Mouse (Mus musculus): Measurements from ENCODE around the gene Slc25a21. TPM values are rescaled to one million over a fixed set of nuclear protein-coding genes. Genes with fewer than 3 reads are reported as not detected.

Gene Slc25a21
- total RNA-seq, 2 experiments from 2014 or later: 0.19 to 0.31 TPM

DNA sequence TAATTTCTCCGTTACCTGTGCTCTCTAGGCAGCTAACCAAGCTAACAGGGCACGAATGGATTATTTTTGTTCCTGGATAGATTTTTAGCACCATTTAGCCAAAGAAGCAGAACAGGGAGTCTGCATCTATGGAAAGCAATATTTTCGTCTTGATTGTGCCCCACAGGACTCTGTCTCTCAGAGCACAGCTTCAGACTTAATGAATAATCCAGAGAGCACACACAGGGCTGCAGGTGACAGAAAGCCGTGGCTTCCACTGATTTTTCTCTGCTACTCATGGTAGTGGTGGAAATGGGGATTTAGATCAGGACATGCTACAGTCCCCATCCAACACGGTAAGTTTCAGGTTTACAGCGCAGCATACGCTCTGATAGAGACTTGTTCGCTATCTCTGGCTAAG, 299.3 kb downstream of the Slc25a21 start:
- ATAC-seq (replicated peaks; ENCODE audit: poor library complexity, severe bottlenecking): no peak

DNA sequence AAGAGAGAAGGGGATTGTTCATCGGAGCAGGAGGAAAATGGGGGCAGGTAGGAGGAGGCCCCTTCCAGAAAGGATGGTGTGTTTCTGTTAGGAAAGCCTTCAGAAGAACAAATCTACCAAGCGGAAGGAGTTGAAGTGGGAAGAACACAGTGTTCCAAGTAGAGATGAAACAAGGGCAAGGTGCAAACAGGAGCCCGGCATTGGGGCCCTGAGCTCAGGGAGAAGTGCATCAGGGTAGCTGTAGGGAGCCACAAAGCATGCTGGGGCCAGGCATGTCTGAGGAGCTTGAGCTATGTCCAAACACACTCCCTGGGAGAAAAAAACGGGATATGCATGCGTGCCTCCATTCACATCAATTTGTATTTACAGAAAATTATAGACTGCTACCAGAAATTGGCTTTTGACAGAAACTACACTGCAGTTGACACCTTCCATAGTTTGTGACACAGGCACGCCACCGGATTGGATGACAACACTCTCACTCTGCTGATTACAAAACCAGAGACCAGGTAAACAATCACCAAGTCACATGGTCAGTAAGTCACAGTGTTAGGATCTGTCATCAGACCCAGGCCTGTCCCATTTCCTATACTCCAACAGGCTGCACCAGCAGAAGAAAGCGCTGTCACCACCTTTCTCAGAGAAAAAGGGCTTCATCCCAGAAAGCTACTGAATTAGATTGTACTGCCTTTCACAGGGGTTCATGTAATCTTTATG, 299.9 kb downstream of the Slc25a21 start:
- ATAC-seq (replicated peaks; ENCODE audit: poor library complexity, severe bottlenecking): no peak

DNA sequence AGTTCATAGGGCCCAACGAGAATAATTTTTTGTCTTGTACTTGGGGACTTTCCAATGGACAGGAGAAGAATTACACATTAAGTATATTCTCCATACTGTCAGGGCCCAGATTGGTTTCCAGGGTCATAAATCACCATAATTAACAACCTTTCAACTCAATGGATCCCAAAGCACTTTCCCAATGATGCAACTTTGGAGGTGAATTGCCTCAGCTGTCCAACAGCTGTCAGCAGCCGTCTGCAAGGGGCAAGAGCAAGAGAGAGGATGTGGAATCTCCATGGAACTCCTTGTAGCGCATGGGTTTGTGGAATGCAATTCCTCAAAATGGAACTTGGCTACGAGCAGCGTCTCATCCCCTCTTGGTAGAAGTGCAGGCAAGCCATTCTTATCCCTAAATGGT, 302.3 kb downstream of the Slc25a21 start:
- ATAC-seq (replicated peaks; ENCODE audit: poor library complexity, severe bottlenecking): no peak

DNA sequence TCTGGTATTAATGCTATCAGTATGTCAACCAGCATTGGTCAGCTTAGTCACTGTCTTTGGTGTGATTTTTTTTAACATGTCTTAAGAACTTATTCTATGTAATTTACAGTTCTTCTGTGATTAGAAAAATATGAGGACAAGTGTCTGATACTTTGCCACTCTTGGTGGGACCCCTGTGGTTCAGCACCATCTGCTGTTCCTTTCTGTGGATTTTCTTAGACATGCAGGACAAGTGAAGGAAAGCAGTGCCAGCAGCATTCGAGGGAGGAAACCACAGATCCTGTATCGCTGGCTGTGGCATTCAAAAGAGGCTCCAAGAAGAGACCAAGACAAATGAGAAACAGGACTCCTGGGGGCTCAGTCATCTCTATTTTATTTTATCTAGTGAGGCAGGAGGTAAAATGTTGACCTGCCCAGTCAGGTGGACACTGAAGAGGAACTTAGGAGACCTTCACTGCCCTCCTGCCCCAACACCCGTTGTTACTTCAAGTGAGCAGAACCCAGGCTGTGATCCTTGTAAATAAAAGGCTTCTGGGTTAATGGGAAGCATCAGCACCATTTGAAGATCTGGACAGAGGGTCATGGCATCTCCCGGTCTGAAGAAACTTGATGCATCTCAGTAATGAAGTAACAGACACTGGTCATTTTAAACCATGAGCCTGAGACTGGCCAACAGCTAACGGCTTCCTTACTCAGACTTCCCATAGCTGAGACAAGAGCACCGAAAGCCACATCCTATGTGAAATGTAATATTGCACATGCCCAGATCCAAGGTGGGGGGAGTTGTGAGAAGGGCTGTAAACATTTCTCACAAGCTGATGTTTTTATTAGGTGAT, 306.2 kb downstream of the Slc25a21 start:
- ATAC-seq (replicated peaks; ENCODE audit: poor library complexity, severe bottlenecking): no peak

DNA sequence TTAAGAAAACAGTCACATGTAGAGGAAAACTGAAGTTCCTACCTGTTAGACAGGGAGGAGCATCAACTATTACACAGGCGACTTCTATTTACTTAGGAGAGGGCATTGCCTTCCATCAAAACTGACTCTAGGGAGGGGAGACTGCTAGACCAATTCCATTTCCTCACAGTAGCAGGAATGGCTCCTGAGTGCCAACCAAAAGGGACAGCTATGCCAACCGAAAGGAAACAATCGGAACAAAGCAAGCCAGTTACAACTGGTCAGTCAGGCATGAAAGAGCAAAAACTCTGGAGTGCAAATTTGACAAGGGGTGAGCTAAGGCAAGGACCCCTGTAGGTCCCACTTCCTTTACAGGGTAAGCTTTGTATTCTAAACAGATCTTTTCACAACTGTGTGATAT, 319.5 kb downstream of the Slc25a21 start:
- no peak for ATAC-seq (replicated peaks; ENCODE audit: poor library complexity, severe bottlenecking)

DNA sequence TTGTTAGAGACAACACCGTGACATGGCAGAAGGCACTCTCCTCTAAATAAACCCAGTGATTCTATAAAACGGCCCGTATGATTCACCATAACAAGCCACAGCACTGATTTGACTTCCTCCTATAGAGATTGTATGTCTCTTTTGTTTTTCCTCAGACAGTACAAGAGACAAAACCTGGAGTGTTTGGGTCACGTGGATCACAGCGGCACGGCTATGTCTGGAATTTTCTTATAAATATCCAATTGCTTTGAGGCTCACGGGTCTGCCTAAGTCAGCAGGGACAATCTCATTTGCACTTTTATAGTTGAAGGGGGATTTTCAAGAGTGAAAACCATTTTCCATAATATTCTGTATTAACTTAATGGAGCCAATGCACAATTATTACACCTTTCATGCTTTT, 320.7 kb downstream of the Slc25a21 start:
- no peak for ATAC-seq (replicated peaks; ENCODE audit: poor library complexity, severe bottlenecking)

DNA sequence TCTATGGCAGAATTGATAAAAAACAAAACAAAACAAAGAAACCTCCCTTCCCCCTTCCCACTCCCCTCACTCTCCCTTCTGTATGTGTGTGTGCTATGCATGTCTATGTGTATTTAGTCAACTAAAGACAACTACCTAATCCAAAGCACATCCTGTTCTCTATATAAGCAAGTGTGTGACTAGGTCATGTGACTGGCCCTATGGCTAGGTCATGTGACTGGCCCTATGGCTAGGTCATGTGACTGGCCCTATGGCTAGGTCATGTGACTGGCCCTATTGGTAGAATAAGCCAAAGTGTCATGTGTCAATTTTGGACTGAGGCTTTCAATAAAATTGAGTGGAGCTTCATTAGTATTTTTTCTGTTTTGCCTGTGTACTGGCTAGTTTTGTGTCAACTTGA, 324.1 kb downstream of the Slc25a21 start:
- no peak for ATAC-seq (replicated peaks; ENCODE audit: poor library complexity, severe bottlenecking)

DNA sequence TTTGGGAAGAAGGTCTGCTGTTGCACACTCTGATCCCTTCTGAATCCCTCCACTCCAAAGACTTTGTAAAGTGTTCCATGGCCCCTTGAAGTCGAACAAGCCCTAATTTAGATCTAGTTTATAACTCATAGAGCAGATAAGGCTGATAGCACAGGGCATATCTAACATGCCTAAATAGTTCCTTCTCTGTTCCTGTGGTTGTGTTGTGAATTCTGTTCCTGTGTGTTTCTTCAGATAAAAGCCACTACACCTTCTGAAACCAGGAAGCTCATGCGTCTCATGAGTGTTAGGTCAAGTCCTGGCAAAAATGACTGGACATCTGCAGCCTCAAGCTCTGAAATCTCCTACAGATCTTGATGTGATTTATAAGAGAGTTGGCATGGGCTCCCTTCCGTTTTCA, 326.7 kb downstream of the Slc25a21 start:
- no peak for ATAC-seq (replicated peaks; ENCODE audit: poor library complexity, severe bottlenecking)

DNA sequence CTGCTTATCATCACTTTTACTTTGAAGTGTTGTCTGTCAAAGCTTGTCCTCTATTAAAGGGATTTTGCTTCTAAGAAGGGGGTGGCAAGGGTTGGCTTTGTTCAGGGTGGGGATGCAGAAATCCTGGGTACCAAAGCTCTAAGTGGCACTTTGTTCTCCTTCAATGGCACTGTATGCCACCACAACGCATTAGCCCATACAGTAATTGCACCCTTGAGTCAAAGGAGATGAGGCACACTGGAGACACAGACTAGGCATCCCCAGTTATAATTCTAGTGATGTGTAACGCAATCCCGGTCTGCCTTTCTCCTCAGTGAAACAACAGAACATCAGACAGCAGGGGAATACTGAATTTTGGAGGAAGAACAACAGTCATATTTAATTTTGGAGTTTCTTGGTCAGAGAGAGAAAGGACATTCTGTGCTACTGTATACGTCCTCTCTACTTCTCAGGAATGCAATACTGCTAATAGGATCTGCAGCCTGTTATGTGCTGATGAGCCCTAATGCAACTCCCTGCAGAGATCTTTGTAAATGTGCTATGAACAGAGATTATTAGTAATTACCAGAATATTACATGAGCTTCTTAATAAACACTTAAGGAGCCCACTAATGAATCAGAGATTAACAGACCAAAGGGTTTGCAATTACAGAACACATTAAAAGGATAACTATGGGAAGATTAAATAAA, 333.3 kb downstream of the Slc25a21 start:
- ATAC-seq (replicated peaks; ENCODE audit: poor library complexity, severe bottlenecking): no peak

DNA sequence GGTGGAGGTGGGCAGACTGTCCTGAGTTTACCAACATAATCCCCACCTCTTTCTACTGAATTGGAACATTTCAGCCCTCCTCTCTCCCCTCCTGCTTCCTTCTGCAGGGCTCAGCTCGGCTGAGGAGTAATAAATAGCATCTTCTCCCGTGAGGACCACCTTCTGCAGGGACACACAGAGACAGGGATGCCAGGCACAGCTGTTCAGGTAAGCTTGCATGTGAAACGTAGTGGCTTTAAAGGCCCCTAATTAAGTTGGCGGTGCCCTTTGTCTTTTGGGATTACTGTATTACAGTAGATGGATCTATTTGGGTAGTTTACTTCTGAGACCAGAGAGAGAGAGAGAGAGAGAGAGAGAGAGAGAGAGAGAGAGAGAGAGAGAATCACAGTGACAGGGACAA, 344.6 kb downstream of the Slc25a21 start:
- ATAC-seq (replicated peaks; ENCODE audit: poor library complexity, severe bottlenecking): no peak

DNA sequence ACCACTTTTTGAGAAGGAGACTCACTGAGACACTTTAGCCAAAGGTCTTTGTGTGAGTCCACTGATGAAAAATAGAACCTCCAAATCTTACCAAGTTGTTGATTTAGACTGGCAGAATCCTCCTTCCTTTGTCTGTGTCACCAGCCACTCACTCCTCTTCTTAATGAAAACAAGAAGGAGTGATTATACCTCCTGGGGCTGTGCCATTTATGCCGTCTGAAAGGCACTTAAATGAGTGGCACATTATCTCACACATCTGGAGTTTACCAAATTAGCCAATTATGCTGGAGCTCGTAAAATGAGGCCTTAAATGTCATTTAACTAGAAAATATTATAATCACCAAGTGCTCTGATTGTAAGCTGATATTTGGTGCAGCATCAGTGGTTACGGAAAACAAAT, 345.8 kb downstream of the Slc25a21 start:
- no peak for ATAC-seq (replicated peaks; ENCODE audit: poor library complexity, severe bottlenecking)

DNA sequence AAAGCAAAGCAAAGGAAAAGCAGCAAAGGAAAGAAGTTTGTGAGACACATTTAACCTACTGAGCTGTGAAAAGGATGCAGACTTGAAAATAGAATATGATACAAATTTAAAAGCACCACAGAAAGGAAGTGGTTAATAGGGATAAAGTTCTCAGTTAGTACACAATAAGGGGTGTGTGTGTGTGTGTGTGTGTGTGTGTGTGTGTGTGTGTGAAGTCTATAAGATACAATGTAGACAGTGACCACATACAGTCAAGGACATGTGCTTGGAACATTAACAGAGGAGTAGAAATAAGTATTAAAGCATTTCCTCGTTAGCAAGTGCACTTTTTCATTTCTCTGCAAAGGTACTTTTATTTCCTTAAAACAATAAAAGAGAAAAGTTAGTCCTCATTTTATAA, 367.3 kb downstream of the Slc25a21 start:
- no peak for ATAC-seq (replicated peaks; ENCODE audit: poor library complexity, severe bottlenecking)

DNA sequence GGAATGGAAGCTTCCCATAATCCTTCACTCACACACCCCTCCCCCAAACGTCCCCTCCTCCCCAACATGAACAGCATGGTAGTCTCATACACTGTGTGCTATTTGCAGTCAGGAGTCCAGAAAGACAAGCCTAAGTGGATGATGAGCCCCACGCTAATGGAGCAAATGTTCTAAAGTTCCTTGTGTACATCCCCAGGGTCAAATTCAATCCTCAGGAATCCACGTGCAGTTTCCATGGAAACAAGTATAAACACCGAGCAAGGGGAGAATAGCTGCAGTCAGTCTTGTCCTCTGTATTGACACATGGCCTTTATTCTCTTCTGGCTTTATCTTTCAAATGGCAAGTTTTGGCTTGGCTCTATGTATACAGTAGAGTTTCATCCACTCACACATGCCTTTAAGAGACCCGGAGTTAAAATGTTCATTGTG, 367.8 kb downstream of the Slc25a21 start:
- ATAC-seq (replicated peaks; ENCODE audit: poor library complexity, severe bottlenecking): no peak

DNA sequence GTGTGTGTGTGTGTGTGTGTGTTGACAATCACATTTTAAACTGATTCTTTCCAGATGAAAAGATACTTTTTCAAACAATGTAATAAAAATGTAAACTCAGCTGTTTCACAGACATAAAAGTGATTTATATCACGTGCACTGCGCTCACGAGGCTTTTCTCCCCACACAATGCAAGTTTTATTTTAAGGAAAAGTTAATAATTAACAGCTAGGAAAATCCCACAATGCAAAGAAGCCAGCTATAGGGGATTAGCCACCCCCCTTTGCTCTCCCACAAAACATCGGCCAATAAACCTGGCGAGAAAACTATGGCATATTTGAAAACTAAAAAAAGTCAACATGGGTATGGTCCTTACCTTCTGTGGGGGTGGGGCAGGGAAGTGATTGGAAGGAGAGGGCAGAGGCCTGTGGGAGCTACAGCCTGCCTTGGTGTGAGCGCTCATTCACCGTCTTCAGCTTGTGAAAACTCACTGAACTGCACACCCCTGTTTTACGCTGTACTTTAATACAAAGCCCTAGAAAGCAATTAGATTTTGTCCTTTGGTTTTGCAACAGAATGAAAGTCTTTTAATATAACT, 369.4 kb downstream of the Slc25a21 start:
- ATAC-seq (replicated peaks; ENCODE audit: poor library complexity, severe bottlenecking): no peak

DNA sequence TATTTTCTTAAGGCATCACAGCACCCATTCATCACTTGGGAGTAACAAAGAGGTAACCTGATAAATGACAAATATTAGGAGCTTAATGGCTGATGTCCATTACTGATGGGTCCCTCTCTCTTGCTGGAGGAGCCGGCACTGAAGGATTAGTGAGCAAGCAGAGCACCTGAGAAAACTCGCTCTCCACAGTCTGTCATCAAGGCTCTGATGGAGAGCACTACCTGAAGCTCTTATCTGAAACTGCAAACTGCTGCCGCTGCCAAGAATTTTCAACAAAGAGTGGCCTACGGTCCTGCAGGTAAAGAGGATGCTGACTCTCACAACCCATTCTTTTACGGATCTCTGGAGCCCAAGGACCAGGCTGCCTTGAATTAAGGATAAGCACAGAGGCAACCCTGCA, 372.6 kb downstream of the Slc25a21 start:
- ATAC-seq (replicated peaks; ENCODE audit: poor library complexity, severe bottlenecking): no peak

DNA sequence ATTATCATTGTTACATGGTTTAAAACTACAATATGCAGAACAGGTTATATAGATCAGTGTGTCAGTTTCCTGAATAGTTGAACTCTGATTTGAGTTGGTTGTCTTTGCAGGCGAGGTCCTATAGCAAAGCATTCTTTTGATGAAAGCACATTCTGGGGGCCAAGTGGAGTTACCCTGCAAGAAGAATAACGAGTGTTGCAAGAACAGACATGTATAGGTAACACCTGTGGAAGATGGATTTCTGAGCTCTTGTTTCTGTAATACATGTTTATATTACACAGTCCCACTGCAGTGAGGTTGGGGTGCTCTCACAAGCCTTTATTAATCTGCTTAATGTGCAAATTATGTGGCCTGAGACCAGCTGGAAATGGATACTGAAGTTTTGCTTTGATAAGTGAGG, 375.1 kb downstream of the Slc25a21 start:
- ATAC-seq (replicated peaks; ENCODE audit: poor library complexity, severe bottlenecking): no peak

DNA sequence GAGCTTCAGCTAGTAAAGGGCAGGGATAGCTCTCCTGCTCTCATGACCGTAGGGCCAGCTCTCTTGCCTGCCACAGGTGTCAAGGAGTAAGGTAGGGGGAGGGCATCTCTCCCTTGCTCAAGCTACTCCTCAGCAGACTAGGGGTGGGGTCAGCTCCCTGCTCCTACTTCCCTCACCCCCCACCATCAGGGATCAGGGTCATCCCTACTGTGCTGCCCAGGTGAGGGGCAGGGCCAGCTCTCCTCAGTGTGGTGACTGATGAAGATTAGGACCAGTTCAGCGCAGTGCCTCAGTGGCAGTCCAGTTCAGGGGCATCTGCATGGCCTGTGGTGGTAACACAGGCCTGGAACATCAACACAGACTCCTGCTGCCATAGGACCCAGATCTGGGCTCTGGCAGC, 376.7 kb downstream of the Slc25a21 start:
- ATAC-seq (replicated peaks; ENCODE audit: poor library complexity, severe bottlenecking): no peak

DNA sequence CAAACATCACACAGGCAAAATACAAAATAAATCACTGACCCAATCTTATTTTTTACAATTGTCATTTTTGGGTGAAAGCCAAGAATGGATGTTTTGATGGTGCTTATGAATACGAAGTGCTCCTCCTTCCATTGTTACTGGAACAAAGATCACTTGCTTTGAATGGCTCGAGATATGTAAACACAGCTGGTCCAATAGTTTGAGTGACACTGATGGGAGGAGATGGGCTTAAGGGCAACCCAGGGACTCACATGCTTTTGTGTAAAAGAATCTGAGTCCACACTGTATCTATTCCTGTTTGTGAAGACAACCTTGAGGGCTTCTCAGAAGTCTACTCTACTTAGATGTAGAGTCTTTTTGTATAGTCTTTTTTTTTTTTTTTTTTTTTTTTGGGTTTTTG, 389.8 kb downstream of the Slc25a21 start:
- no peak for ATAC-seq (replicated peaks; ENCODE audit: poor library complexity, severe bottlenecking)

DNA sequence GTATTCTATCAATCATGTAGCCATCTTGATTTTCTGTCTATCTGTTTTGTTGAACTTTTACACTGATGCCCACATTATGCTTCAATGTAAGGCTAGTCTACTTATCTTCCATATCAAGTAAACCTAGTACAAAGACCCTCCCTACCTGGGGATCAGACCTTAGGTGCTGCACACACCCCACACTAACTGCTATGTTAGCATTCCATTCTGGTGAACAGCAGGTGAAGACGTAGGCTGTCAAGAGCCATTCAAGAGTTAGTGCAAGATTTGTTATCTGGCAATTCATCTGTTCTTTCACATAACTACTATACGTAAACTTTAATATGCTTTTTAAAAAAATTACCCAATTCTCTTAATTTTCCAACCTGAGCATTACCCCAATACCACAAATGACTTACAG, 390.2 kb downstream of the Slc25a21 start:
- ATAC-seq (replicated peaks; ENCODE audit: poor library complexity, severe bottlenecking): no peak

DNA sequence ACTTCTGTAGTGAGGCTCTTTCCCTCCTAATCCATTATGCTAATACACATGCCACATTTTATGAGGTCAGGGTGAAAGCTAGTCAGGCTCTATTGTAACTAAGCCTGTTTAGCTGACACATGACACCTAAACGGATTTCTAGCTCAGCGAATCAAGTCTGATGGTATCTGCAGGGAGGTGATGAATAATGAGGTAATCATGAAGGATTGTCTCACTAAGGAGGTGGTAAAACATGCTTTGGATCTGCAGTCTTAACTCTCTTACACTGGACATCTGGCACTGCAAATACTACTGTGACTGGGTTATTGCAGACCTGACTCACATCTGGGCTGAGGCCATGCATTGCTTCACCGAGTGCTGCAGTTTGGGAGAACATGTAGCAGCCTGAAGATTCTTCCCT, 392.8 kb downstream of the Slc25a21 start:
- ATAC-seq (replicated peaks; ENCODE audit: poor library complexity, severe bottlenecking): no peak

All from granulocyte monocyte progenitor cell, adult 5-6 weeks (primary cell).